7 mouse cellular contexts compared by ENCODE assay signal in the genomic region with DNA sequence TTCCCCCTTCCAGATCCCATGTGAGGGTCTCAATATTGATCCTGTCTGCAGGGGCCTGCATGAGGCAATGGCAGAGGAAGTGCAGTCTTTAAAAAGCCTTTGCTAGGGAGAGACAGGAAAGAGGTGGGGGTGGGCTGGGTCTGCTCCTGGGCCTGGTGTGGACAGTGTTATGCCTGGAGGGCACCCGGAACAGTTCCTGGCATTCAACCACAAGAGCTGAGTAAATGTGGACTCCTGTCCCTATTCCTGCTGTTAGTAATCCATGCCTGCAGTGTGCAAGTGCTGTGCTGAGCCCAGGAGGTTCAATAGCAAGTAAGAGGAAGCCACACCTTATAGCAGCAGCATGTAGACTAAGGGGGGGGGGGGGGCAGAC.
DNase-seq lines count a peak whose midpoint lies in the region; ATAC-seq lines count a peak whose summit lies in the region.
"Not testable (repeated sequence)": the region's sequence is repeated elsewhere in the genome, so short reads cannot be mapped to it uniquely, and the experiment has no call there.

No protein-coding gene starts in this region.

- not testable (repeated sequence) for H3K4me2 ChIP-seq in hindbrain, embryonic 14.5 days (replicated peaks); kidney, embryonic 15.5 days; liver, embryonic 15.5 days; stomach, embryonic 14.5 days (replicated peaks; ENCODE audit: low read depth, low read length)

- not testable (repeated sequence) for H3K9ac ChIP-seq in hindbrain, embryonic 14.5 days; kidney, embryonic 15.5 days; liver, embryonic 15.5 days; stomach, embryonic 14.5 days (replicated peaks; ENCODE audit: low read depth, low read length)

- H3K27me3 ChIP-seq in hindbrain, embryonic 14.5 days (ENCODE audit: control insufficient read depth, insufficient read depth, low read length); kidney, embryonic 15.5 days; liver, embryonic 15.5 days; stomach, embryonic 14.5 days (ENCODE audit: control insufficient read depth, insufficient read depth, low read length): not testable (repeated sequence)

- WGBS in hindbrain, embryonic 14.5 days, result 81% methylated on average over 1 of the region's 1 CpGs
- WGBS in kidney, embryonic 15.5 days, result 43% methylated on average over 1 of the region's 1 CpGs
- 27% methylated on average over 1 of the region's 1 CpGs for WGBS in liver, embryonic 15.5 days (ENCODE audit: insufficient replicate concordance)
- 44% methylated on average over 1 of the region's 1 CpGs for WGBS in stomach, embryonic 14.5 days

- not testable (repeated sequence) for H3K4me3 ChIP-seq in hindbrain, embryonic 14.5 days (replicated peaks; ENCODE audit: low read length); kidney, embryonic 15.5 days (replicated peaks); liver, embryonic 15.5 days (replicated peaks); stomach, embryonic 14.5 days (ENCODE audit: low read depth, low read length)

- ATAC-seq in hindbrain, embryonic 14.5 days (ENCODE audit: low FRiP score), result 0 out of 2 replicates have a peak, but pooled peaks have one; percentile 11
- ATAC-seq in kidney, embryonic 15.5 days (replicated peaks; ENCODE audit: low FRiP score), result peak; percentile 62
- ATAC-seq in liver, embryonic 15.5 days (ENCODE audit: insufficient read depth), result 0 out of 2 replicates have a peak, but pooled peaks have one; percentile 7
- peak; percentile 59 for ATAC-seq in megakaryocyte progenitor cell, adult 5-6 weeks (replicated peaks; ENCODE audit: poor library complexity)
- ATAC-seq in stomach, embryonic 14.5 days (ENCODE audit: insufficient number of reproducible peaks, insufficient read depth, low FRiP score, low read depth), result peak; percentile 20; the same call in 1 of the 2 replicates

- not testable (repeated sequence) for H3K9me3 ChIP-seq in hindbrain, embryonic 14.5 days (ENCODE audit: control insufficient read depth, low read length); kidney, embryonic 15.5 days (replicated peaks); liver, embryonic 15.5 days (replicated peaks); stomach, embryonic 14.5 days (ENCODE audit: control insufficient read depth, low read depth, low read length)

- H3K27ac ChIP-seq in hindbrain, embryonic 14.5 days; kidney, embryonic 15.5 days; liver, embryonic 15.5 days (replicated peaks); stomach, embryonic 14.5 days (ENCODE audit: low read length): not testable (repeated sequence)

- H3K36me3 ChIP-seq in hindbrain, embryonic 14.5 days (replicated peaks; ENCODE audit: control insufficient read depth, insufficient read depth); kidney, embryonic 15.5 days; liver, embryonic 15.5 days (replicated peaks); stomach, embryonic 14.5 days (ENCODE audit: control insufficient read depth, insufficient read depth, low read length): not testable (repeated sequence)

- DNase-seq in NIH3T3 (ENCODE audit: low read depth), result peak; percentile 11
- peak; percentile 40 for DNase-seq in heart, adult 11 months
- not testable (repeated sequence) for DNase-seq in hindbrain, embryonic 14.5 days (ENCODE audit: low spot score)

- not testable (repeated sequence) for H3K4me1 ChIP-seq in hindbrain, embryonic 14.5 days (replicated peaks; ENCODE audit: control insufficient read depth, insufficient read depth, low read length); kidney, embryonic 15.5 days; liver, embryonic 15.5 days (replicated peaks); stomach, embryonic 14.5 days (ENCODE audit: control insufficient read depth, insufficient read depth, low read length)

Comparison
In these comparisons a context has a peak if more than half of its experiments do, and no peak if none do; other contexts are left out.
1. ATAC-seq: peak in every context shown above with its lines; median percentile 62 in kidney, embryonic 15.5 days; 59 in megakaryocyte progenitor cell, adult 5-6 weeks; 20 in stomach, embryonic 14.5 days; 11 in hindbrain, embryonic 14.5 days; 7 in liver, embryonic 15.5 days.